8 mouse cellular contexts compared by ENCODE assay signal in genomic region chr6:125046691-125047090, GRCm38 (mm10). TPM values are rescaled to one million over a fixed set of nuclear protein-coding genes. Genes with fewer than 3 reads are reported as not detected.
DNase-seq lines count a peak whose midpoint lies in the region; ATAC-seq lines count a peak whose summit lies in the region.

No protein-coding gene starts in this region.

- no peaks in the 10 kb centered on the region for H3K27me3 ChIP-seq in limb, embryonic 11.5 days (ENCODE audit: control insufficient read depth, insufficient read depth, low read length)
- H3K27me3 ChIP-seq in midbrain, embryonic 16.5 days (ENCODE audit: control insufficient read depth, insufficient read depth, low read depth, low read length): no peaks in the 10 kb centered on the region

- peaks cover 27% of the 10 kb centered on the region for H3K36me3 ChIP-seq in limb, embryonic 11.5 days (ENCODE audit: control insufficient read depth, insufficient read depth, low read length)
- peaks cover 42% of the 10 kb centered on the region for H3K36me3 ChIP-seq in midbrain, embryonic 16.5 days (ENCODE audit: control insufficient read depth, insufficient read depth, low read length)

- peak; percentile 88 for DNase-seq in 416B (ENCODE audit: low read depth)
- DNase-seq in adrenal gland, adult 8-10 months: peak; percentile 63
- DNase-seq in embryo, embryonic 11 days: peak; percentile 81
- DNase-seq in kidney, adult 8-10 months: peak; percentile 75 to 79
- peak; percentile 85 for DNase-seq in limb, embryonic 11.5 days (ENCODE audit: low spot score)
- DNase-seq in spleen, postnatal 10 days (ENCODE audit: low spot score in 2 of 2): peak; percentile 63 to 87

- 42% methylated on average over 5 of the region's 5 CpGs for WGBS in limb, embryonic 11.5 days
- 28% methylated on average over 5 of the region's 5 CpGs for WGBS in midbrain, embryonic 16.5 days

- H3K4me1 ChIP-seq in limb, embryonic 11.5 days (ENCODE audit: control insufficient read depth, insufficient read depth, low read length): no peaks in the 10 kb centered on the region
- H3K4me1 ChIP-seq in midbrain, embryonic 16.5 days (ENCODE audit: control insufficient read depth, insufficient read depth, low read length): no peaks in the 10 kb centered on the region

- no peak overlapping the region for H3K4me2 ChIP-seq in limb, embryonic 11.5 days (ENCODE audit: low read depth, severe bottlenecking)
- no peak overlapping the region for H3K4me2 ChIP-seq in midbrain, embryonic 16.5 days (ENCODE audit: low read length)

- ATAC-seq in granulocyte monocyte progenitor cell, adult 5-6 weeks (replicated peaks; ENCODE audit: poor library complexity, severe bottlenecking): peak; percentile 83
- ATAC-seq in limb, embryonic 11.5 days (ENCODE audit: insufficient number of reproducible peaks, low FRiP score, low TSS enrichment, low read depth): no peak
- peak; percentile 57; the same call in 1 of the 2 replicates for ATAC-seq in midbrain, embryonic 16.5 days

- H3K27ac ChIP-seq in limb, embryonic 11.5 days (replicated peaks; ENCODE audit: low read depth, low read length): no peak overlapping the region
- H3K27ac ChIP-seq in midbrain, embryonic 16.5 days (ENCODE audit: low read length): no peak overlapping the region

- H3K9me3 ChIP-seq in limb, embryonic 11.5 days (ENCODE audit: control insufficient read depth, low read length): no peaks in the 10 kb centered on the region
- H3K9me3 ChIP-seq in midbrain, embryonic 16.5 days (replicated peaks; ENCODE audit: control insufficient read depth, low read length, poor library complexity, severe bottlenecking): no peaks in the 10 kb centered on the region

- no peak overlapping the region for H3K9ac ChIP-seq in limb, embryonic 11.5 days (ENCODE audit: low read length)
- H3K9ac ChIP-seq in midbrain, embryonic 16.5 days (ENCODE audit: low read depth, low read length): no peak overlapping the region

- no peak overlapping the region for H3K4me3 ChIP-seq in limb, embryonic 11.5 days (ENCODE audit: low read depth, low read length)
- H3K4me3 ChIP-seq in midbrain, embryonic 16.5 days (ENCODE audit: low read depth, low read length): no peak overlapping the region

RNA-seq across cellular contexts. Expression of gene Acrbp, which starts 2.8 kb away (rescaled TPM):
- total RNA-seq in adrenal gland, adult 8-10 months (2022): 10 to 100 TPM in 1 of 4 experiments, 1 to 10 TPM in 3; 6.9 to 12.1 (median 9.1) TPM
- total RNA-seq in granulocyte monocyte progenitor cell, adult 5-6 weeks (2014; fragmentation: Nextera tagmentation): 10.6 and 17.5 TPM in 2 replicates
- total RNA-seq in granulocyte monocyte progenitor cell, adult 5-6 weeks (2017): 1.3 and 3.9 TPM in 2 replicates
- 13.3 and 16.1 TPM in 2 replicates for polyA plus RNA-seq in limb, embryonic 11.5 days (2014; fragmentation: Nextera tagmentation; extraction: Ambion mirVana)
- 18.0 and 18.3 TPM in 2 replicates for polyA plus RNA-seq in midbrain, embryonic 16.5 days (2015; fragmentation: Nextera tagmentation; extraction: Ambion mirVana)

RNA-seq across cellular contexts. Expression of gene Ing4, which starts 7.1 kb away (rescaled TPM):
- total RNA-seq in adrenal gland, adult 8-10 months (2022): 10 to 100 TPM; 62.7 to 74.3 (median 72.6) TPM
- total RNA-seq in granulocyte monocyte progenitor cell, adult 5-6 weeks (2014; fragmentation: Nextera tagmentation): 49.2 and 55.8 TPM in 2 replicates
- total RNA-seq in granulocyte monocyte progenitor cell, adult 5-6 weeks (2017): 34.7 and 40.2 TPM in 2 replicates
- 128 and 134 TPM in 2 replicates for polyA plus RNA-seq in limb, embryonic 11.5 days (2014; fragmentation: Nextera tagmentation; extraction: Ambion mirVana)
- polyA plus RNA-seq in midbrain, embryonic 16.5 days (2015; fragmentation: Nextera tagmentation; extraction: Ambion mirVana): 141 and 155 TPM in 2 replicates

RNA-seq across cellular contexts. Expression of gene Lpar5, which starts 21.0 kb away (rescaled TPM):
- total RNA-seq in adrenal gland, adult 8-10 months (2022): 1 to 10 TPM in 1 of 4 experiments, under 1 TPM in 3; 0.73 to 1.3 (median 0.83) TPM
- 8.7 and 13.4 TPM in 2 replicates for total RNA-seq in granulocyte monocyte progenitor cell, adult 5-6 weeks (2014; fragmentation: Nextera tagmentation)
- total RNA-seq in granulocyte monocyte progenitor cell, adult 5-6 weeks (2017): 2.7 and 5.2 TPM in 2 replicates
- 0.32 TPM in 1 of 2 replicates, not detected in the other for polyA plus RNA-seq in limb, embryonic 11.5 days (2014; fragmentation: Nextera tagmentation; extraction: Ambion mirVana)
- 0.45 and 0.60 TPM in 2 replicates for polyA plus RNA-seq in midbrain, embryonic 16.5 days (2015; fragmentation: Nextera tagmentation; extraction: Ambion mirVana)

RNA-seq across cellular contexts. Expression of gene Zfp384, which starts 37.7 kb away (rescaled TPM):
- total RNA-seq in adrenal gland, adult 8-10 months (2022): 10 to 100 TPM; 46.9 to 87.0 (median 56.5) TPM
- total RNA-seq in granulocyte monocyte progenitor cell, adult 5-6 weeks (2014; fragmentation: Nextera tagmentation): 75.9 and 87.6 TPM in 2 replicates
- 24.3 and 31.9 TPM in 2 replicates for total RNA-seq in granulocyte monocyte progenitor cell, adult 5-6 weeks (2017)
- 11.0 and 12.9 TPM in 2 replicates for polyA plus RNA-seq in limb, embryonic 11.5 days (2014; fragmentation: Nextera tagmentation; extraction: Ambion mirVana)
- 11.2 and 14.2 TPM in 2 replicates for polyA plus RNA-seq in midbrain, embryonic 16.5 days (2015; fragmentation: Nextera tagmentation; extraction: Ambion mirVana)

RNA-seq across cellular contexts. Expression of gene Chd4, which starts 49.1 kb away (rescaled TPM):
- total RNA-seq in adrenal gland, adult 8-10 months (2022): 100 to 1,000 TPM; 140 to 272 (median 202) TPM
- total RNA-seq in granulocyte monocyte progenitor cell, adult 5-6 weeks (2014; fragmentation: Nextera tagmentation): 136 and 161 TPM in 2 replicates
- 246 and 373 TPM in 2 replicates for total RNA-seq in granulocyte monocyte progenitor cell, adult 5-6 weeks (2017)
- 110 and 117 TPM in 2 replicates for polyA plus RNA-seq in limb, embryonic 11.5 days (2014; fragmentation: Nextera tagmentation; extraction: Ambion mirVana)
- polyA plus RNA-seq in midbrain, embryonic 16.5 days (2015; fragmentation: Nextera tagmentation; extraction: Ambion mirVana): 59.7 and 74.3 TPM in 2 replicates
